Mouse (Mus musculus) naive thymus-derived CD4-positive, alpha-beta T cell, adult 2 months (primary cell): Measurements from ENCODE around the gene Gm3099.
"Not testable (repeated sequence)": the region's sequence is repeated elsewhere in the genome, so short reads cannot be mapped to it uniquely, and the experiment has no call there.

Source experiments
- DNase-seq: peaks from one replicate; pipeline ENCODE4 v3.0.0-alpha.2; 2011; ENCODE audit warnings: low read depth

The Gm3099 gene

GRCm38 (mm10) chr14:3998094-3998493, at the start of gene Gm3099:
Gene Gm3099 (plus strand): TSS chr14:3998394.
- DNase-seq: not testable (repeated sequence)

- not testable (repeated sequence) for DNase-seq
Observed at GRCm38 (mm10) chr14:3963247-3963646, 34.9 kb upstream of the Gm3099 start, which contains the start of gene Gm3095. Gene Gm3095 (plus strand): TSS chr14:3963547.

- DNase-seq: not testable (repeated sequence)
Observed at GRCm38 (mm10) chr14:4023641-4024040, 25.4 kb downstream of the Gm3099 start, which contains the start of gene Gm5796. Gene Gm5796 (plus strand): TSS chr14:4023941.
